Mouse (Mus musculus): ENCODE results near the gene Cd69. TPM values are rescaled to one million over a fixed set of nuclear protein-coding genes. Genes with fewer than 3 reads are reported as not detected.

Gene Cd69
- polyA plus RNA-seq, 1 experiment = 1.7 TPM

DNA sequence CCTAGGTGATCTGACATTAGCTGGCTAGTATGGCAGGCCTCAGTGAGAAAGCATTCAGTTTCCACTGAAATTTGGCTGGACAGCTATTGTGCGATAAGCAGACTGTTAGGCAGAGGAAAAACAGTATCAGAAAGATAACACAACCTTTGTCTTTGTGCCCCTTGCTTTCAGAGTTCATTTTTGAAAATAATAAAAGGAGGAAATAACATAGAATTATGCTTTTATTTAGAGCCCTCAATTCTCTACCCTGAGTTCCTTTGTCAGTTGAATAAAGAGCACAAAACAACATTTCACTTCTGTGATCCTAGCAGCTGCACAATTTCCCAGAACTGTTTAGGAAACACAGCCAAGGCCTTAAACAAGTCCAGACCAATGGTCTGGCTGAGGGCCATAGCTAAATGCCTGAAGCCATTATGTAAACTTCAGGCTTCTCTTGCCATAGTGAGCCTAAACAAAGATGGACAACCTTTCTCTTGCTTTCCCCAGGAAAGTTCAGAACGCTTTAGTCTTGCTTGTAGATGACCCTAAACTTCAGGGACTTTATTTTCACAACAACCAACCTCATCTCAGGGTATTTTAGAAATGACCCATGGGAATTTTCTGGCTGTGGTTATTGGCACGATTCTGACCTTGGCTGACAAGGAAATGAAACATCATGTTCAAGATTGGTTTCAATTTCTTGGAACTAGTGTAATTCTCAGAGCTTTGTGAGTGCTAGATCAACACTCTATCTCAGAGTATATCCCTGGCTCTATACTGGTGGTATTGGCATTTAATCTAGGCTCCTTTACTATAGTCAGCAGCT, 45.3 kb downstream of the Cd69 start:
- TF ChIP-seq CTCF (IDR thresholded peaks at IDR 0.05; ENCODE audit: low read depth, low read length) = no peak
- Histone ChIP-seq H3K4me1 (ENCODE audit: control insufficient read depth, insufficient read depth, low read length) (peaks cover 52% of the 10 kb centered on the region), H3K27ac (ENCODE audit: insufficient read depth, low read depth, low read length) (peak overlapping the region; percentile 99), H3K4me3 (ENCODE audit: insufficient read depth, low read length) (no peak overlapping the region)

DNA sequence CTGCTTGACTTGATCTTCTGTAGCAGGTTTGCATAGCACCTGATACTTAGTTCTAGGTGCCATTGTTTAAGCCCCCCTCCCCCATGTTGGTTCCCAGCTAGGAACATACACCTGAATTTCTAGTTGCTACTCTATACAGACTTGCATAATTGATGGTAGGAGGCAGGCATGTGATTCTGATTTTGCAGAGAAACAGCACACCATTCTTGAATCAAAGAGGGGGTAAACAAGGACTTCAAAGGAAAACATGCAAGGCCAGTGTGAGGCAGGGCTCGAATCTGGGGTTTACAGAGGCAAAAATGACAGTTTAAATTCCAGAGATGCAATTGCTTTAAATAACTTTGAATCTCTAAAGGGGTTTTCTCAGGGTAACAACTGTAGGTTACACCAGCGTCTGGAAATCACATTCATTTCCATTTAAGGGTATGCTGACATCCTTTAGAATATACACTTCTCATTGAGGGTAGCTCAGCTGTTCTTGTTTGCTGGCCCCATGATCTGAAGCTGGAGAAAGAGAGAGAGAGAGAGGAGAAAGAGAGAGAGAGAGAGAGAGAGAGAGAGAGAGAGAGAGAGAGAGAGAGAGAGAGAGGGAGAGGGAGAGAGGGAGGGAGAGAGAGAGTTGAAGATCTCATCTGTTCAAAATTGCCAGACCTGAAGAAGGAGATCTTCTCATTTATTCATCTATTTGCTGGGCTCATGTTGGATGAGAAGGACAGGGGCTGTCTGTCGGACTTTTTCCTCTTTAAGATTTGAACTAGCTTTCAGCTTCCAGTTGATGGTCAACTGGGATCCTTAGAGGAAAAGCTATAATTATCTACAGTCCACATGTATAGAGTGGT, 46.1 kb downstream of the Cd69 start:
- Histone ChIP-seq H3K4me1 (ENCODE audit: control insufficient read depth, insufficient read depth, low read length) (peaks cover 44% of the 10 kb centered on the region), H3K27ac (ENCODE audit: insufficient read depth, low read depth, low read length) (peak overlapping the region; percentile 99), H3K4me3 (ENCODE audit: insufficient read depth, low read length) (no peak overlapping the region)
- no peak for TF ChIP-seq CTCF (IDR thresholded peaks at IDR 0.05; ENCODE audit: low read depth, low read length)
- TF ChIP-seq POLR2A (IDR thresholded peaks at IDR 0.05; ENCODE audit: borderline replicate concordance, low read depth, low read length) = no peak

DNA sequence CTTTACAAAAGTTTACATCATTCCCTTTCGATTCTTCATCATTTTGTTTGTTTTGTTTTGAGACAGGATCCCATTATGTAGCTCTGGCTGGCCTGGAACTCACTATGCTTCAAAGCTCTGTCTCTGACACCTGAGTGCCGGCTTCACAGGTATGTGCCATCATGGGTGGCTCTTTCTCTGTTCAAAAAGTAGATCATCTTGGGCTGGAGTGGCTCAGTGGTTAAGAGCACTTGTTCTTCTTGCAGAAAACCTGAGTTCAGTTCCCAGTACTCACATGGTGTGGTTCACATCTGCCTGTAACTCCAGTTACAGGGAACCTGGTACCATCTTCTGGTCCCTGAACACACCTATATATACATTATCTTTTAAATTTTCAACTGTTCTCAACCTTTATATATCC, 50.2 kb downstream of the Cd69 start:
- Histone ChIP-seq H3K4me3 (ENCODE audit: insufficient read depth, low read length) (no peak overlapping the region), H3K27ac (ENCODE audit: insufficient read depth, low read depth, low read length) (no peak overlapping the region)
- TF ChIP-seq POLR2A (IDR thresholded peaks at IDR 0.05; ENCODE audit: borderline replicate concordance, low read depth, low read length) = no peak
- TF ChIP-seq CTCF (IDR thresholded peaks at IDR 0.05; ENCODE audit: low read depth, low read length) = no peak

DNA sequence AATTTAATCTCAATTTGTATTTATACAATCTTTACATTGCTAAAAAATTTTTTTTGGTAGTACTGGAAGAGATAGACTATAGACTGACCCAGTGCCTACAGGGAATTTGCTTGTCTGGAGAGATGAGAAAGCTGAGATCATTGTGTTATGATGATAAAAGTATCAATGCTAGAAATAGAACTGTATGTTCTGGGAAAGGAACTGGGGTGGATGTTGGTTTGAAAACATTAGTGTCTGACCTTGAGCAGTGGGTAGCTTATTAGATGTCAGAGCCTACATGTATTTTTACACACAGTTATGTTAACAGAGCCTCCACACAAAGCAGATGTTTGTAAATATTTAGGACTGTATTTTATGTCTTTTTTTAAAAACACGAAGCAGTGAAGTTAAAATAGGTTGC, 51.1 kb downstream of the Cd69 start:
- no peak overlapping the region for H3K4me3 ChIP-seq (ENCODE audit: insufficient read depth, low read length)
- peaks cover 3% of the 10 kb centered on the region; the same call in 1 of the 2 replicates for H3K4me1 ChIP-seq (ENCODE audit: control insufficient read depth, insufficient read depth, low read length)
- TF ChIP-seq POLR2A (IDR thresholded peaks at IDR 0.05; ENCODE audit: borderline replicate concordance, low read depth, low read length) = no peak
- no peak for TF ChIP-seq CTCF (IDR thresholded peaks at IDR 0.05; ENCODE audit: low read depth, low read length)
- no peak overlapping the region for H3K27ac ChIP-seq (ENCODE audit: insufficient read depth, low read depth, low read length)

More for the DNA sequence above, 50.2 kb downstream of the Cd69 start:
- peaks cover 13% of the 10 kb centered on the region for H3K4me1 ChIP-seq (ENCODE audit: control insufficient read depth, insufficient read depth, low read length)

DNA sequence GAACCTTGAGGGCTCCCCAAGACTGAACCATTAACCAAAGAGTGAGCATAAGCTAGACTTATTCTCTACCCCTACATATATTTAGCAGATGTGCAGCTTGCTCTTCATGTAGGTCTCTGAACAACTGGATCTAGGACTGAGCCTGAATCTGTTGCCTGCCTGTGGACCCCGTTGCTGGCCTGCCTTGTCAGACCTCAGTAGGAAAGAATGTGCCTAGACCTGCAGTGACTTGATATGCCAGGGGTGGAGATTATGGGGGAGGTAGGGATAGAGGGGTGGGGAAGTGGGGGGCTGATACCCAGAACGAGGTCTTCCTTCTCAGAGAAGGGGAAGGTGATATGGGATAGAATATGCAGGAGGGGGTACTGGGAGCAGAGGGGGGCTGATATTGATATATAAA, 51.6 kb downstream of the Cd69 start:
- no peak overlapping the region for H3K27ac ChIP-seq (ENCODE audit: insufficient read depth, low read depth, low read length)
- H3K4me1 ChIP-seq (ENCODE audit: control insufficient read depth, insufficient read depth, low read length) = no peaks in the 10 kb centered on the region
- no peak overlapping the region for H3K4me3 ChIP-seq (ENCODE audit: insufficient read depth, low read length)
- TF ChIP-seq CTCF (IDR thresholded peaks at IDR 0.05; ENCODE audit: low read depth, low read length) = no peak
- TF ChIP-seq POLR2A (IDR thresholded peaks at IDR 0.05; ENCODE audit: borderline replicate concordance, low read depth, low read length) = no peak

DNA sequence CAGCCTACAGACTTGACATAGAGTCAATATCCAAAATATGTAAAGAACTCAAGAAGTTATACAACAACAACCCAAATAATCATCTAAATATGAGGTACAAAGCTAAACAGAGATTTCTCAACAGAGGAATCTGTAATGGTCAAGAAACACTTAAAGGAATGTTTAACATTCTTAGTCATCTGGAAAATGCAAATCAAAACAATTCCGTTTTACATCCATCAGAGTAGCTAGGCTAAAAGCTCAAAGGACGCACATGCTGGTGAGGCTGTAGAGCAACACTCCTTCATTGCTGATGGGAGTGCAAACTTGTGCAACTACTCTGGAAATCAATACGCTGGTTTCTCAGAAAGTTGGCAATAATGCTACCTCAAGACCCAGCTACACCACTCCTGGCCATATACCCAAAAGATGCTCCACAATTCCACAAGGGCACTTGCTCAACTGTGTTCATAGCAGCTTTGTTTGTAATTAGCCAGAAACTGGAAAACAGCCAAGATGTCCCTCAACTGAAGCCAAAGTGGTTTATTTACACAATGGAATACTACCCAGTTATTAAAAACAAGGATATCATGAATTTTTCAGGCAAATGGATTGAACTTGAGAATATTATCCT, 52.9 kb downstream of the Cd69 start:
- H3K4me1 ChIP-seq (ENCODE audit: control insufficient read depth, insufficient read depth, low read length) = no peaks in the 10 kb centered on the region
- no peak overlapping the region for H3K4me3 ChIP-seq (ENCODE audit: insufficient read depth, low read length)
- H3K27ac ChIP-seq (ENCODE audit: insufficient read depth, low read depth, low read length) = no peak overlapping the region
- TF ChIP-seq POLR2A (IDR thresholded peaks at IDR 0.05; ENCODE audit: borderline replicate concordance, low read depth, low read length) (no peak), CTCF (IDR thresholded peaks at IDR 0.05; ENCODE audit: low read depth, low read length) (no peak)

DNA sequence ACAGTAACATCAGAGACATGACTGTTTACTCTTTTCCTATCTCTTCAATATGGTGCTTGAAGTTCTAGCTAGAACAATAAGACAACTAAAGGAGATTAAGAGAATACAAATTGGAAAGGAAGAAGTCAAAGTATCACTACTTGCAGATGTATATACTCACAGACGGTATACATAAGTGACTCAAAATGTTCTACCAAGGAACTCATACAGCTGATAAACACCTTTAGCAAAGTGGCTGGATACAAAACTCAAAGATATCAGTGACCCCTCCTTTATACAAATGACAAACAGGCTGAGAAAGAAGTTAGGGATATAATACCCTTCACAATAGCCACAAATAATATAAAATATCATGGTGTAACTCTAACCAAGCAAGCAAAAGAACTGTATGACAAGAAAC, 54.2 kb downstream of the Cd69 start:
- TF ChIP-seq POLR2A (IDR thresholded peaks at IDR 0.05; ENCODE audit: borderline replicate concordance, low read depth, low read length) (no peak), CTCF (IDR thresholded peaks at IDR 0.05; ENCODE audit: low read depth, low read length) (no peak)
- Histone ChIP-seq H3K27ac (ENCODE audit: insufficient read depth, low read depth, low read length) (no peak overlapping the region), H3K4me1 (ENCODE audit: control insufficient read depth, insufficient read depth, low read length) (peaks cover 3% of the 10 kb centered on the region), H3K4me3 (ENCODE audit: insufficient read depth, low read length) (no peak overlapping the region)

DNA sequence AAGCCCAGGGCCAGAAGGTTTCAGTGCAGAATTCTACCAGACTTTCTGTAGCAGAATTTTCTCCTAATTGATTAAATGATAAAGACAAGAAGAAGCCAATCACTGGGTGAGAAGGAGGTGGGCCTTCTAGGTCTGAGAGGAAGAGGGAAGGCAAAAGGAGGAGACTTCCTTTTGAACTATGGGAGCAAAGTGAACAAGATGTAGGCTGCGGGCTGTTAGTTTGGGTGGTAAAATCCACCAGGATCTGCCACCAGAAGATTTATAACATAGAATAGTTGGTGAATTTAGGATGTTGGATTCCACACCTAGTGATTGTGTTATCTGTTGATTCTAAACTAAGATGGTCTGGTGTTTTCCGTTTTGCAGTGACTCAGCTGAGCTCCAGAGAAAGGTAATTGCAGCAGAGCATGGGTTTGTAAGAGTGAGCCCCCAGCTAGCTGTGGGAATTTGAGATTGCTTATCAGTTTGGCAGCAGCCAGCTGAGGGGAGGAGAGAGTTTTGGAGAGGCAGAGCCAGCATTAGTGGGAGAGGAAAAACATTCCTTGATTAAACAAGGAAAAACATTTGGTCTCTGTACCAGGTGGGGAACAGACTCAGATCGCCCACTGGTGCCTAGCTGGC, 55.2 kb downstream of the Cd69 start:
- TF ChIP-seq CTCF (IDR thresholded peaks at IDR 0.05; ENCODE audit: low read depth, low read length) (no peak), POLR2A (IDR thresholded peaks at IDR 0.05; ENCODE audit: borderline replicate concordance, low read depth, low read length) (no peak)
- H3K27ac ChIP-seq (ENCODE audit: insufficient read depth, low read depth, low read length) = no peak overlapping the region
- H3K4me3 ChIP-seq (ENCODE audit: insufficient read depth, low read length) = no peak overlapping the region
- H3K4me1 ChIP-seq (ENCODE audit: control insufficient read depth, insufficient read depth, low read length) = peaks cover 13% of the 10 kb centered on the region

DNA sequence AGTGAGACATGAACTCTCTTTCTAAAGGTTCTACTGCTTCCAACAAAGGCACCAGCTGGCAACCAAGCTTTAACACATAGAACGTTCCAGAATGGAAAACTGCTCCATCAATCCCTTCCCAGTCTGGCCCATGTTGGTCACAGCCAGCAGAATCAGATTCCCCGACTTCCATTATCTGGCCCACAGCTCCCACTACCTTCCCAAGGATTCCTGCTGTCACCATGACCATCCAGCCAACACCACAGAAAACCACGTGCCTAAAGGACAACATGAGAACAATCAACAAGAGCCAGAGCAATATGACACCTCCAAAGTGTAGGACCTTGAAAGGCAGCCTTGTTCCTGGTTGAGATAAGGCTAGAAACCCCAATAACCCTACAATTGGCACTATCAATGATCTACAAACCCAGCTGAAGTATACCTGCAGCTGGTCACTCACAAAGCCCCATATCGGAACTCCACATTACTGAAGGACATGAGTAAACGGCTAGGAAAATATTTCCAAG, 57.0 kb downstream of the Cd69 start:
- TF ChIP-seq CTCF (IDR thresholded peaks at IDR 0.05; ENCODE audit: low read depth, low read length) (no peak), POLR2A (IDR thresholded peaks at IDR 0.05; ENCODE audit: borderline replicate concordance, low read depth, low read length) (no peak)
- peaks cover 18% of the 10 kb centered on the region for H3K4me1 ChIP-seq (ENCODE audit: control insufficient read depth, insufficient read depth, low read length)
- no peak overlapping the region for H3K27ac ChIP-seq (ENCODE audit: insufficient read depth, low read depth, low read length)
- H3K4me3 ChIP-seq (ENCODE audit: insufficient read depth, low read length) = no peak overlapping the region

Other genes with a start within 250 kb of the Cd69 start
- not detected in 2 replicates for gene Klrb1f, start 229.5 kb downstream of the Cd69 start, polyA plus RNA-seq (2012; ENCODE audit: insufficient read depth, insufficient read length, missing spikeins)
- gene Clec2e, start 174.5 kb downstream of the Cd69 start, polyA plus RNA-seq (2012; ENCODE audit: insufficient read depth, insufficient read length, missing spikeins) = not detected in 2 replicates
- 99.8 and 118 TPM in 2 replicates for gene Clec2d, start 94.8 kb downstream of the Cd69 start, polyA plus RNA-seq (2012; ENCODE audit: insufficient read depth, insufficient read length, missing spikeins)
- not detected in 2 replicates for gene 4922502D21Rik, start 56.4 kb upstream of the Cd69 start, polyA plus RNA-seq (2012; ENCODE audit: insufficient read depth, insufficient read length, missing spikeins)
- 600 and 634 TPM in 2 replicates for gene Clec12a, start 67.3 kb upstream of the Cd69 start, polyA plus RNA-seq (2012; ENCODE audit: insufficient read depth, insufficient read length, missing spikeins)
- not detected in 2 replicates for gene Clec12b, start 110.4 kb upstream of the Cd69 start, polyA plus RNA-seq (2012; ENCODE audit: insufficient read depth, insufficient read length, missing spikeins)
- 2.4 and 2.7 TPM in 2 replicates for gene Clec1b, start 121.9 kb upstream of the Cd69 start, polyA plus RNA-seq (2012; ENCODE audit: insufficient read depth, insufficient read length, missing spikeins)
- 0.24 and 0.84 TPM in 2 replicates for gene Clec9a, start 133.4 kb upstream of the Cd69 start, polyA plus RNA-seq (2012; ENCODE audit: insufficient read depth, insufficient read length, missing spikeins)
- 0.46 and 0.69 TPM in 2 replicates for gene Clec1a, start 176.6 kb upstream of the Cd69 start, polyA plus RNA-seq (2012; ENCODE audit: insufficient read depth, insufficient read length, missing spikeins)
- not detected in 2 replicates for gene Olr1, start 231.7 kb upstream of the Cd69 start, polyA plus RNA-seq (2012; ENCODE audit: insufficient read depth, insufficient read length, missing spikeins)
- not detected in 2 replicates for gene Tmem52b, start 237.1 kb upstream of the Cd69 start, polyA plus RNA-seq (2012; ENCODE audit: insufficient read depth, insufficient read length, missing spikeins)